Mouse (Mus musculus) urinary bladder, postnatal 10 days (tissue): ENCODE data around the gene Sde2.

Experiments
- DNase-seq: peaks from one replicate; pipeline ENCODE4 v3.0.0; 2022; ENCODE audit warnings: low spot score

Sde2 gene

DNA sequence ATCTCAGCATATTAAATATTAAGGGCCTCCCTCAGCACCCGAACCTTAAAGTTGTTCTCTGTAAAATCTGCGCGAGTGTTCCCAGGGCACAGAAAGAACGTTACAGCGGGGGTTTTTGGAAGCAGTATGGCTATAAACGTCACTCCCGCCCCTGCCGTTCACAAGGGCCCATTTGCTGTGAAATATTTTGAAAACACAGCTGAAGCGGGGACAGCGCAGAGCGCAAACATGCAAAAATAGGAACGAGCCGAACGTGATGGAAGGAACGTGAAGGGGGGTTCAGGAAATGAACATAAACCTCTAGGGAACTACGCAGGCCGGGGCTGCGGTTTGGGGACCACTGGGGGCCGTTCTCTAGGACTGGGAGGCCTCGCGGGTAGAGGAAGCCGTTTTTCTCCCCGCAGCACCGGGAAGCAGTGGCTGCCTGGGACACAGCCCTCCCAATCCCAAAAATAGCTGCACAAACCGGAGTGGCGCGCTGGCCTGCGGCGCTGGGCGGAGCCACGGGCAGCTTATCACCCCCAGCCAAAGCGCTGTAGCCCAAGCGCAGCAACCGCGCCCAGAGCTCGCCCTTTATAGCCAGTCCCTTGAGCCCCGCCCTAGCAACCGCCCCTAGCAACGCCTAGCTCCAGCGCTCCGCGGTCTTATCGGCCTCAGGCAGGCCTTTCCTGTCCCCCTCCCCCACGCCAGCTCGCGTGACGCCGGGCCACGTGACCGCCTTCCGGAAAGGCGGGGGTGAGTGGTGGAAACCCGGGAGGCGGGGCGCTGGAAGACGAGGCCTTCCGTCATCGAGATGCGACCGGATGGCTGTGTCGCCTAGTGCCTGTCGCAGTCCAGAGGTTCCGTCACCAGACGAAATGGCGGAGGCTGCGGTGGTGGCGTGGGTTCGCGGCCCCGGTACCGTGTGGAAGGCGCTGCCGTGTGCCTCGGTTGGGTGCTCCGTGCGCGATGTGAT, at the start of gene Sde2:
Sde2 (plus strand) TSS at position 812 of the 955 bp plus-strand sequence.
- DNase-seq, result peak; percentile 100

DNA sequence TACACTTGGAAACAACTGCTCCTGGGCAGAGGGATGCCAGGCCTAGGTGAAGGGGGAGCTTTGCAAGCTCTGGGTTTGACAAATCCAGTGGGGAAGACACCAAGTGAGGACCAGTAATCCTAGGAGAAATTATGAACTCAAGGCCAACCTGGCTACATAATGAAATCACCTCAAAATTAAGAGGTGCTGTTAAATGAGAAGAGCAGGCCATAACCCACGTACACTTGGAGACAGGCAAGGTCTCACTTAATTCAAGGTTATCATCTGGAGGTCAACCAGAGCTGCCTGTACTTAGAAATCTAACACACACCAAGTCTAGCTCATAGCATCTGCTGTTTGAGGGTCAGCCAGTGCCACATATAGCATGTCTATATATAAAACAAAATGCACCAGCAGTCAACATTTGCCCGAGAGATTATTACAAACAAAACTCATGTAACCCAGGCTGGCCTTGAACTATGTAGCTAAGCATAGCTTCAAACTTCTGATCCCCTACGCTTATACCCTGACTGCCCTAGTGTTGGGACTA, 49.4 kb upstream of the Sde2 start:
- DNase-seq, result no peak

DNA sequence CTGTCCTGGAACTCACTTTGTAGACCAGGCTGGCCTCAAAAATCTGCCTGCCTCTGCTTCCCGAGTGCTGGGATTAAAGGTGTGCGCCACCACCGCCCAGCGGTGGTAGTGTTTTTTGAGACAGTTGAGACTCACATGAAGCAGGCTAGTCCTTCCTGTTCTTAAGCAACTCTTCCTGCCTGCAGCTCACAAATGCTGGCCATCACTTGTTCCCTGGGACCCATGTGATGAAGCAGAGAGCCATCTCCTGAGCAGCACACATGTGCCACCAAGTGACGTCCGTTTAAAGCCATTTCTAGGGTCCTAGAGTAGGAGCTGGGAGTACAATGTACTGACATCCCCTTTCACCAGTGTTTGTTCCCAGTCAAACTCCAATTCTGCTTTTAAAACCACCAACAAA, 47.0 kb upstream of the Sde2 start:
- DNase-seq, result no peak

DNA sequence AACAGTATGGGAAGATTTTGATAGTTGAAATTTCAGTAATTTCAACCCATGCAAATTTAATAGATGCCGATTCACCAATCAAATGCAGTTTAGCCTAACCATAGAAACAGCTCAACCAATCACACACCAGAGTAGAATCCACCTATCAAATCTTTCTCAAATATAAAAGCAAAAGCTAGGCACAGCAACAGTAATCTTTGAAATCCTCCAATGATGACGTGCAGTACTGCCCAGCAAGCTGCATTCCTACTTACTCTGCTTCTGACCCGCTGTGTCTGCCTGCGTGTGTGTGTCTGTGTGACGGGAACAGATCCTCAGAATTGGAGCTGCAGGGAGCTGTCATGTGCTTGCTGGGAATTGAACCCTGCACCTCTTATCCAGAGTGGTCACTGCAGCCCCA, 42.1 kb upstream of the Sde2 start:
- no peak for DNase-seq

DNA sequence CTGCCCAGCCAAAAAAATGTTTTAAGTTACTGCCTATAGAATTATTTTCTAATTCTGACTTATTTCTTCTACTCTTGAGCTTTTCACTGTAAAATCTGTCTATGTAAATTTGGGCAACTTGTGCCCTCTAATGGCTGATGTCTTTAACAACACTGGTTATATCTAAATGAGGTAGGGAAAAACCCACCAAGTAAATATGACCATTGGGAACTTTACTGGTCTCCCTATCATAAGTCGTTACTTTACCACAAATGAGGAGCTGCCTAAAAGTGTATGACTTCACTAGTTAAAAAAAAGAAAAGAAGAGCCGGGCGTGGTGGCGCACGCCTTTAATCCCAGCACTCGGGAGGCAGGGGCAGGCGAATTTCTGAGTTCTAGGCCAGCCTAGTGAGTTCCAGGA, 40.0 kb upstream of the Sde2 start:
- DNase-seq, result no peak

DNA sequence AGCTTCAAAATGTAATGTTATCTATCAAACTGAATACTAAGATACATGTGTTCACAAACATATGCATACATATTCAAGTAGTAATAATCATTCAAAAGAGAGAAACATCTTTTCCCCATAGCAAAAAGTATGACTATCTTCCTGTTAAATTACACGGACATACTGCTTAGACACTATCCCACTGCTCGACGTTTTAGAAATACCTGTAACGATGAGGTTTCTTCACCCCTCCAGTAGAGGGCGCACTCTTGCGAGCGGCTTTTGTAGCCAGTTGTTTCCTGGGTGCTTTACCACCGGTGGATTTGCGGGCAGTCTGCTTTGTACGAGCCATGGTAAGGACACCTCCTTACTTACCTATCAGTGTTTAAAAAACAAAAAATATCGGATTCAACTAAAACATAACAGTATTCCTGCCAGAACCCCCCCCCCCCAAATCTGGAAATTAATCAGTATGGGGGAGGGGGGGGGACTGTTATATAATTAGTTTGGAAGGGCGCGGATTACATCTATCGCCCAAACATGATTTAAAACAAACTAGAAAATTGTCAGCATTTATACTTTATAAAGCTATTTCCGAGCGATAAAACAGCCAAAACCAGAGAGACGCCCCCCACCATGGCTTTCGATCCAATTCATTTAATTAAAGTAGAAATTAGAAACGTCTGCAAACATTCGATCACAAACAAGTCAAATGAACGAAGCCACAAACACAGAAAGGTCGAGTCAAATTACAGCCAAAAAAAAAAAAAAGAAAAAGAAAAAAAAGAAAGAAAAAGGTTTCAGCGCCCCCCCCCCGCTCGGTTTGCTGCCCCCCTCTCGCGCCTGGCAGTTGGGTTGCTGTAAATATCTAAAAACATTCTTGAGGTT, 39.1 kb upstream of the Sde2 start:
- DNase-seq, result no peak

DNA sequence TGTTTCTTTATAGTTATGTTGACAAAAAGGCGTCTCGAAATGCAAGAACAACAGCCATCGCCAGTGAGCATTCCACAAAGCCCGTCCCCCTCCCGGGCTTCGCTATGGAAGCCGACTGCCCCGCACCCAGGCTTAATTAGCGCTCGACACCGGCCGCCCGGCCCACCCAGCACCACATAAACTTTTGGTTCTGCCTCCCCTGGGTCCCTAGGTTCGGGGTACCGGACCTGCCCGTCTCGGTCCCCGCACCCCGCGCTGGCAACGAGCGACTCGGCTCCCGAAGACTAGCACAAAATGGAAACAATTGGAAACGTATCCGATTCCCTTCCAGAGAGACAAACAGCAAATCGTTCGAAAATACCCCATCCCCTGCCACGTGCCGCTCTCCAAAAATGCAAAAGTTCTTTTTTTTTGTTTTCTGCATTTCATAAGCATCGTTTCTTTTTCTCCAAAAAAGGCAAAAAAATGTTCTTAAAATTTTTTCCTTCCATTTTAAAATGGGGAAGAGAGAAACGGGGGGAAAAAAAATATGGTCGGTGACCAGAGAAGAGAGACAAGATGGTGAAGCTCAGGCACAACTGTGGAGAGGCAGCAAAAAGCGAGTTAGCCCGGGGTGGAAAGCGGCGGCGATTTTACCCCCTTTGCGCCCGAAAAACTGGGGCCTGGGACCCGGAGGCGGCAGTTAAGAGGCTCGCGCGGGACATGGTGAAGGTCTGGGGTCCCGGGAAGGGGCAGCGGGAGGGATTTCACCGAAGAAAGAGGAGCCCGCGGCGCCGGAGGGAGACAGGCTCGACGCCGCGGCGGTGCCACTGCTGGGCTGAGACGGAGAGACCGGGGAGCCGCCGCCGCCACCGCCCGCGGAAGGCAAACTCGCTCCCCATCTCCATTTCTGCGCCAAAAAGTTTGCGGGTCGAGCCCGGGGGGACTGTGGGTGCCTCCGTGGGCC, 38.2 kb upstream of the Sde2 start:
- no peak for DNase-seq

DNA sequence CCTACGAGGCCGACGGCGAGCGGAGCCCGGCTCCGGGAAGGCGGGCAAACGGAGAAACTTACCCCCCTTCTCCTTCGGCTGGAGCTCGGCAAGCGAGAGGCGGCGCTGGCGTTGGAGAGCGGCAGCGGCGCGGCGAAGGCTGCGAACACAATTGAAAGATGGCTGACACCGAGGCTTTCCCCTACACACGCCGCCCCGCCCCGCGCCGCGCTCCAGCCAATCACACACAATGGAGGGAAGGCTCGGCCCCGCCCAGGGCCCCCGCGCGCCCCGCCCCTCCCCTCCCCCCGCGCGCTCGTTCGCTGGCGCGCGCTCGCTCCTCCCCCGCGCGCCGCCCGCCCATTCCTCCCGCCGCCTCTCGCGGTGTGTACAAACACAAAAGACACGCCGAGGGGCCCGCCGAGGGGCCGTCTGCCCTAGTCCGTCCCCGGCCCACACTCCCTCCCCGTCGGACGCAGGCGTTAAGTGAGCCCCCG, 37.5 kb upstream of the Sde2 start:
- DNase-seq, result peak; percentile 82

DNA sequence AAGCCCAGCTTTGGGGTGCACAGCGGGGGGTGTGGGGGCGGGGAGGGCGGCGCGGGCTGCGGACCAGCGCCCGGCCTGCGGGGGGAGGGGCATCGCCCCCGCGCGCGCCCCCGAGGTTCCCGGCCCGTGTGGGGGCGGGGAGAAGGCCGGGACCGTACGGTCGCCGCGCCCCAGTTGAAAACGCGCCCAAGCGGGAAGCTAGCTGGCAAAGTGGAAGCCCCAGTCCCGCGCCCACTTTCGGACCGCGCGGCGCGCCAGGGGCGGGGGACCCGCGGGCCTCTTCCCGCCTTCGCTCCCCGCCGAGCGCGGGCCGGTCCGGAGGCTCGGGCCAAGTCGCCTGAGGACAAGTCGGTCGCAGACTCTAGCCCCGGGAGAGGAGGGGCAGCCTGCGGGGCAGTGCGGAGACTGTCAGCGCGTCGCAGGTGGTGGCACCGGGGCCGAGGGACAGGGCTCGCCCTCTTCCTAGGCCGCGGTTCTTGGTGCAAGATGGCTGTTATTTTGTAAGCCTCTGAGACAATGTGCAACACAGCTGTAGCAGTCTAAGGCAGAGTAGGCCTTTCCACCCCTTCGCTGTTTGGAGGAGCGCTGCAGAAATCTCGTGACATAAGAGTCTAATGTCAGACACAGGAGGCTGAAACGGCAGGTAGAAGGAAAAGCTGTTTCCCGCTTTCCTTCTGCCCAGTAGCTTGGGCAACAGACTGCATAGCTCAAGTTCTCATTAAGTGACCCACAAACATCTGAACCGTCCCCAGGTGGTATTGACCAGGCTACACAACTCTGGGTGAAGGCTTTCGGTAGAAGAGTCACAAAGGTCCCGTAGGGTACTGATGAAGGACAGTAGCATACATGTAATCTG, 36.8 kb upstream of the Sde2 start, which contains the start of gene H3f3a:
H3f3a (minus strand) TSS at position 59 of the 856 bp plus-strand sequence.
- DNase-seq, result peak; percentile 42

DNA sequence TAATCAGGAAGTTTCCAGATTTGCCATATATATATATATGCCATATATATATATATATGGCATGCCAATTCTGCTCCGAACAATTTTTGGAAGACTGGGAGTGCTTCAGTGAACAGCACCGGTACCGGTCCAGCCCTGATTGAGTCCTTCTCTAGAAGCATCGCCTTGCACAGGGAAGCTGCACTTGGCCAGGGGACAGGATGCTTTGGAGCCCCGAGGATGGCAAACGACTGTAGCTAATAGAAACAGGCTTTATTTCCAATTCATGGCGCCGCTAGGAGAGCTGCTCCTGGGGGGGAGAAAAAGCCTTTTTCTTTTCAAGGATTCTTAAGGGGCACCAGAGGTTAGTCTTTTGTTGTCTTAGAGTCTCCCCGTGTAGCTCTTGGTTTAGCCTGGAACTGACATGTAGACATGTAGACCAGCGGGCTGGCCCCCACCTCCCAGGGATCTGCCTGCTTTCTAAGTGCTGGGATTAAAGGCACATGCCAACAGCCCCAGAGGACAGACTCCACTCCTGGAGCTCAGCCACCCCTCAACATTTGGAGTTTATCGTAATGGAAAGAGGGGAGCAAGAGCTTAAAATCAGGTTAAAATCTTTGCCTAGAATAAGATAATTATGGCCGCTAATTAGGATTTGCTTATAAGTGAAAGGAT, 35.4 kb upstream of the Sde2 start:
- no peak for DNase-seq

DNA sequence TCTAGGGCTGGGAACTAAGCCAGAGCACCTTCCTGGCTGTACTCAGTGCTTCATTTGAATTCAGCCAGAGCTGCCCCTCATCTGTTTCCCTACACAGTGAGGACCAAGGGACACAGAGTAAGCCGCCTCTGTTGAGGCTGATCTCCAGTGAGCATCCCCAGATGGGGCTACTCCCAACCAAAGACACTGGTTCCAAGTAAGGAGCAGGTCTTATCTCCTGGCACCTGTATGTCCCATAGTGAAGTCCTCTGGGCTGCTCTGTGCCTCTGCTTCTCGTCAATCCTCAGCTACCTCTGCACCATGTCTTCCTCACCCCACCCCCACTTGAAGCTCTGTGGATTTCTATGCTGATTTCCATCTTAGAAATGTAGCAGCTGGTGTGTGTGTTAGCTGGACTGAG, 32.9 kb upstream of the Sde2 start:
- no peak for DNase-seq

DNA sequence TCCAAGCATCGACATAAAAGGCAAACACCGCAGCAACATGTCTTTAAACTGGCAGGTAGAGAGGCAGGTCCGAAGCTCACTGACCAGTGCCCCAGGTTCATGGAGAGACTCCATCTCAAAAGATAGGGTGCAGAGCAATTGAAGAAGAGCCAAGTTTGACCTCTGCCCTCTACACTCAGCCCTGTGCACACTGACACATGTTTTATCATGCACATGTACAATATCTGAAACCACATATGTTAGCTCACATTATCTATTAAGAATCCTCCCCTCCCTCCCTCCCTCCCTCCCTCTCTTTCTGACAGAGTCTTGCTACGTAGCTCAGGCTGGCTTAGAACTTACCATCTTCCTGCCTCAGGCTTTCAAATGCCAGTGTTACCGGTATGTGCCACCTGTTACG, 29.8 kb upstream of the Sde2 start:
- DNase-seq, result no peak

DNA sequence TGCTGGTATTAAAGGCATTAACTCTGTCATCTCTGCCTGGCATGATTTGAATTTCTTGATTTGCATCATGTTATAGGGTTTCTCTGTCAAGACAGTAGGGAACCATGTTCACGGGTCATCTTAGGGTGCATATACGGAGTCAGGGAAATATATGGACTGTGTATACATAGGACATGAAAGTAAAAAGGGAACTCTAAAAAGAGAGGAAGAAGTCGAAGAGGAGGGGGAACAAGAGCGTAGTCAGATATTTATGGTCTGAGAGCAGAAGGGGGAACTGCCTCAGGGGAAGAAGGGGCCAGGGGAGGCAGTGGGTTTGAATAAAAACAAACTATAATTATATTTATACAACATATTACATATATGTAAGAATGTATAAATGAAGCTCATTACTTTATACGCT, 28.7 kb upstream of the Sde2 start:
- DNase-seq, result no peak

DNA sequence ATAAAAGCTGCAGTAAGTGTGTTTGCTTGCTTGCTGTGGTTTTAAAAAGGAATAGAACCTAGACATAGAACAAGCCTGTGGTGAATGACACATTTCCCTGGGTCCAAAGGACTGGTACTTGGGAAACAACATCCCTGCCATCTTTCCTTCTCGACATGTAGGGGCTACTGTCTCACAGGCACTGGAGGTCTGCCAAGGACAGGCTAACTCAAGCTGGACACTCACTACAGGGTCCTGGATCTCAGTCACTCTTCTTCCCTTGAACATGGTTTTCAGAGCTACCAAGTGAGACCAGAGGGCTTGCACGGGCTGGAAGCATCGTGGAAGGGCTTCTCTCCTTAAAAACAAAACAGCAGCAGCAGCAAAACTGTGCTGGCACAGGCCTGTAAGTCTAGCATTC, 27.2 kb upstream of the Sde2 start:
- DNase-seq, result no peak

DNA sequence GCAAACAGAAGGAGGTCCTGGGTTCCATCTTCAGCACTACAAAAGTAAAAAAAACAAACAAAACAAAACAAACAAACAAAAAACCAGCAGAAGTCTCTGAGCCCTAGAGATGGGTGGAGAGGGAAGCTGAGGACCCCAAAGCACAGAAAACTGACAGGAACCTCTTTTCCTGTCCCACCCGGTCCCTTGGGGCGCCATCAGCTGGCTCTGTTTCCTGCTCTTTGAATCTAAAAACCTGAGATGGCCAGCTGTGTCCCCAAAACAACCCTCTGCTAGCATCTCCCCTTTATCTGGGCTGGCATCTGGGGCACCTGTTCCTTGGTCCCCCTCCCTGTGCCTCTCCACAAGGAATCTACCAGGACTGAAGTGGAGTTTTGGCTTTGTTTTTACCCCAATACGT, 26.2 kb upstream of the Sde2 start:
- no peak for DNase-seq

DNA sequence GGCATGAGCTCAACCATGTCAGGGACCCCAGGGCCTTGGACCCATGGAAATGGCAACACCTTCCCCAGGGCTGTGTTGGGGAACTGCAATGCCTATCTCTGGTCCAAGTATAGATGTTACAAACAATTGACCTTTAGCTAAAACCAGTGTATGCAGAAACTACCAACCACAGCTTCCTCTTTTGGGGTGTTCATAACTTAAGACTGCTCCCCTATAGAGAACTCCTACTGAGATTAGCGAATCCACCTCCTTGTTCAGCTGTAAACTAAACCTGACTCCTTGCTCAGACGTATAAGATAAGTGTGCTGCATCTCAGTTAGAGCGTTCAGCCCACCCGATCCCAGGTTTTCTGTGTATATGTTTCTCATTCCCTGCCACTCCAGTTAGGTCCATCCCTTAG, 24.3 kb upstream of the Sde2 start:
- DNase-seq, result no peak

DNA sequence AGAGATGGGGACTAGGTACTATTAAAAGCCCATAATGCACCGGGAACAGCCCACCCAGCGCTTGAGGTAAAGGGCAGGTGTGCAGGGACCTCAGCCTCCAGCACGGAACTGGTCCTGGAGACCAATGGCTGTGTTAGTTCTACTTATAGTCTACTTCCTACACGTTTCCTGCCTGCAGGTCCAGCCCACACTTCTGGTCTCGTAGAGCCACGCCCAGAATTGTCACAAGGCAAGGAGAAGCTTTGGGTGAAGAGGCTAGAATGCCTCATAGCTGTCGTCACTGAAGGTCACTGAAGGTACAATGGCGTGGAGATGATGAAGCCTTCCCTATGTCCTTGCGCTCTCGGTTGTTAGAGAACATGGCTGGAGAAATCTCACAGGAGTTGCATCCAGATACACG, 21.2 kb upstream of the Sde2 start:
- DNase-seq, result no peak

DNA sequence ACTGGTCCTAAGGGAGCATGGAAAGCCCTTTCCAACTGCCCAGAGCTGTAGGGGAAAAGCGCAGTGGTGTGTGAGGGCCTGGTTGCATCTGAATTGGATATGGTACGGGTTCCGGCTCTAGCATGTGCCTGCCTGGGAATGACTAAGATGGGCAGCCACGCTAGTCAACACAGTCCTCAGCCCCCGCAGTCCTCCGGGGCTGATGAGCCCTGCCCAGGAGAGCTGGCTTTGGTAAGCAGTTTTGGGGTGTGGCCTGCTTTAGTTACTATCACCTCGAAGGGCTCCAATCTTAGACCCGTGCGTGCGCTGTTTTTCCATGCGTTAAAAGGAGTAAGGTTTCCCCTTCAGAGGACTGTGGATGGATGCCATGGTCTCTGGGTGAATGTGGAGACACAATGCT, 20.8 kb upstream of the Sde2 start:
- no peak for DNase-seq

DNA sequence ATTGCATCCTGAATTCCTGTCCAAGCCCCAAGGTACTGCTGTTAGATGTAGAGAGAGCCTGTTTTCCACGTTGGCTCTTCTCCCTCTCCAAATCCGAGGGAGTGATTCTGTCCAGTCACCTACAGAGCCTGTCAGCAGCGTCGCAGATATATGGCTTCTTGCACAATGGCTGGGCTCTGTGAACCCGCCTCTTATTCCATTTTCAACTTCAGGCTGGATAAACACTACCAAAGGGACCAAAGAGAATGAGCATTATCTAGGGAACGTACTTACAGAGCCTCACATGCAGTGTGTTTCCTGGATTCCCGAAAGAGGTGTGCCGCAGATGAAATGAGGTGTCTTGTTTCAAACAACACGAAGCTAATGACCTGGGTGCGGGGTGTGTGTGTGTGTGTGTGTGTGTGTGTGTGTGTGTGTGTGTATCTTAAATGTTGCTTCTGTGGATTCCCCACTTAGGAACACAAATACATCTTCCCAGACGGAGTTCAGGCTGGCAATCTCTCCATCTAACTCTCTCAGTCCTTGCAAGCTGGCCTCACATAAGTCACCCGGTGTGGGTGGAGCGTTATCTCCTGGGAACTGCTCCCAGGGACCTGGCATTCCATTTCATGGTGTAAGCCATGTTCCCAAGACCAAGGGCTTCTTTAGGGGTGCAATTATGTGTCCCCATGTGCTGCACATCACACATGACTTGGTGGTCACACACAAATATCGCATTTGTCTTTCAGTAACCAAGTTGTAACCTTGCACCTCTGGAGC, 20.2 kb upstream of the Sde2 start:
- no peak for DNase-seq
